Mouse (Mus musculus) kidney, adult 8-10 months (tissue): ENCODE measurements around the gene Tom1l2.

Source experiments
- DNase-seq, 2 experiments: peaks; one replicate each; pipeline ENCODE4 v3.0.0; 2022

Gene Tom1l2

GRCm38 (mm10) chr11:60345868-60346267 lies 6.8 kb downstream of the Tom1l2 start:
- DNase-seq = no peak

- peak in 1 of 2 experiments; percentile 35 for DNase-seq
These were observed 13.3 kb downstream of the Tom1l2 start for GRCm38 (mm10) chr11:60339361-60339760.

- peak in 1 of 2 experiments; percentile 59 for DNase-seq
These were observed 14.4 kb downstream of the Tom1l2 start for GRCm38 (mm10) chr11:60338291-60338690.

- DNase-seq = no peak
These were observed 16.9 kb downstream of the Tom1l2 start for GRCm38 (mm10) chr11:60335771-60336170.

- DNase-seq = no peak
These were observed 18.6 kb downstream of the Tom1l2 start for GRCm38 (mm10) chr11:60334124-60334523.

- DNase-seq = no peak
These were observed 19.2 kb downstream of the Tom1l2 start for GRCm38 (mm10) chr11:60333461-60333860.

GRCm38 (mm10) chr11:60330551-60330950 lies 22.2 kb downstream of the Tom1l2 start:
- no peak for DNase-seq

GRCm38 (mm10) chr11:60323731-60324130 lies 29.0 kb downstream of the Tom1l2 start:
- DNase-seq = no peak

- peak; percentile 47 to 86 for DNase-seq
These were observed 31.3 kb downstream of the Tom1l2 start for GRCm38 (mm10) chr11:60321438-60321837.

GRCm38 (mm10) chr11:60320426-60321037 lies 32.2 kb downstream of the Tom1l2 start:
- DNase-seq = peak in 1 of 2 experiments; percentile 57

- peak in 1 of 2 experiments; percentile 39 for DNase-seq
These were observed 33.2 kb downstream of the Tom1l2 start for GRCm38 (mm10) chr11:60319257-60320066.

- no peak for DNase-seq
These were observed 34.0 kb downstream of the Tom1l2 start for GRCm38 (mm10) chr11:60318716-60319115.

- DNase-seq = peak; percentile 52 to 68
These were observed 35.2 kb downstream of the Tom1l2 start for GRCm38 (mm10) chr11:60317376-60318102.

GRCm38 (mm10) chr11:60316883-60317282 lies 35.8 kb downstream of the Tom1l2 start:
- no peak for DNase-seq

GRCm38 (mm10) chr11:60316250-60316649 lies 36.5 kb downstream of the Tom1l2 start:
- DNase-seq = peak; percentile 46 to 61

- DNase-seq = peak; percentile 87 to 92
These were observed 41.5 kb downstream of the Tom1l2 start for GRCm38 (mm10) chr11:60311025-60311854.

GRCm38 (mm10) chr11:60309875-60310274 lies 42.8 kb downstream of the Tom1l2 start:
- no peak for DNase-seq

- peak; percentile 75 to 84 for DNase-seq
These were observed 44.1 kb downstream of the Tom1l2 start for GRCm38 (mm10) chr11:60308506-60309116.

- DNase-seq = no peak
These were observed 44.6 kb downstream of the Tom1l2 start for GRCm38 (mm10) chr11:60308061-60308460.

- peak in 1 of 2 experiments; percentile 53 for DNase-seq
These were observed 45.3 kb downstream of the Tom1l2 start for GRCm38 (mm10) chr11:60307375-60307825.

GRCm38 (mm10) chr11:60306834-60307233 lies 45.9 kb downstream of the Tom1l2 start:
- DNase-seq = peak in 1 of 2 experiments; percentile 68

GRCm38 (mm10) chr11:60305611-60306010 lies 47.1 kb downstream of the Tom1l2 start:
- DNase-seq = no peak
